Mouse (Mus musculus): ENCODE results near the gene Fam78a. TPM values are rescaled to one million over a fixed set of nuclear protein-coding genes. Genes with fewer than 3 reads are reported as not detected.
A peak's percentile ranks its signal among the peaks of the same experiment; 100 is the strongest.

Gene Fam78a
- polyA plus RNA-seq, 1 experiment from 2014 or later = 3.1 TPM

GRCm38 (mm10) chr2:32090145-32090544 lies 5.5 kb upstream of the Fam78a start:
- peaks cover 10% of the 10 kb centered on the region; the same call in 1 of the 2 replicates for H3K27me3 ChIP-seq (ENCODE audit: control insufficient read depth, insufficient read depth, low read length)
- no peaks in the 10 kb centered on the region for H3K9me3 ChIP-seq (ENCODE audit: control insufficient read depth, low read length)
- WGBS = 68% methylated on average over 2 of the region's 2 CpGs
- no peak overlapping the region for H3K4me2 ChIP-seq (ENCODE audit: low read depth)
- H3K4me3 ChIP-seq (ENCODE audit: low read depth, low read length) = no peak overlapping the region
- H3K9ac ChIP-seq (ENCODE audit: low read length) = no peak overlapping the region
- H3K4me1 ChIP-seq (ENCODE audit: control insufficient read depth, insufficient read depth, low read length) = 0 out of 2 replicates have a peak, but pooled peaks cover 5% of the 10 kb centered on the region
- no peak for ATAC-seq (ENCODE audit: insufficient read depth, low FRiP score, low TSS enrichment)
- H3K27ac ChIP-seq (ENCODE audit: low read depth, low read length) = no peak overlapping the region
- DNase-seq (ENCODE audit: low spot score) = no peak
- H3K36me3 ChIP-seq (ENCODE audit: control insufficient read depth, insufficient read depth, low read length) = no peaks in the 10 kb centered on the region

- Histone ChIP-seq H3K4me2 (ENCODE audit: low read depth) (no peak overlapping the region), H3K27me3 (ENCODE audit: control insufficient read depth, insufficient read depth, low read length) (peaks cover 16% of the 10 kb centered on the region), H3K4me1 (ENCODE audit: control insufficient read depth, insufficient read depth, low read length) (0 out of 2 replicates have a peak, but pooled peaks cover 5% of the 10 kb centered on the region), H3K9me3 (ENCODE audit: control insufficient read depth, low read length) (no peaks in the 10 kb centered on the region), H3K27ac (ENCODE audit: low read depth, low read length) (no peak overlapping the region), H3K4me3 (ENCODE audit: low read depth, low read length) (no peak overlapping the region), H3K9ac (ENCODE audit: low read length) (no peak overlapping the region), H3K36me3 (ENCODE audit: control insufficient read depth, insufficient read depth, low read length) (no peaks in the 10 kb centered on the region)
- no peak for ATAC-seq (ENCODE audit: insufficient read depth, low FRiP score, low TSS enrichment)
- DNase-seq (ENCODE audit: low spot score) = no peak
- WGBS = 75% methylated on average over 3 of the region's 3 CpGs
These were observed 4.9 kb upstream of the Fam78a start for GRCm38 (mm10) chr2:32089606-32090005.

GRCm38 (mm10) chr2:32088372-32088981 lies 3.8 kb upstream of the Fam78a start:
- no peaks in the 10 kb centered on the region for H3K9me3 ChIP-seq (ENCODE audit: control insufficient read depth, low read length)
- no peak for DNase-seq (ENCODE audit: low spot score)
- ATAC-seq (ENCODE audit: insufficient read depth, low FRiP score, low TSS enrichment) = no peak
- no peaks in the 10 kb centered on the region for H3K36me3 ChIP-seq (ENCODE audit: control insufficient read depth, insufficient read depth, low read length)
- peak overlapping the region; percentile 31 for H3K4me2 ChIP-seq (ENCODE audit: low read depth)
- 10% methylated on average over 35 of the region's 35 CpGs for WGBS
- H3K9ac ChIP-seq (ENCODE audit: low read length) = 0 out of 2 replicates have a peak overlapping the region, but pooled peaks have one; percentile 14
- H3K4me3 ChIP-seq (ENCODE audit: low read depth, low read length) = no peak overlapping the region
- H3K27me3 ChIP-seq (ENCODE audit: control insufficient read depth, insufficient read depth, low read length) = peaks cover 27% of the 10 kb centered on the region
- H3K27ac ChIP-seq (ENCODE audit: low read depth, low read length) = no peak overlapping the region
- H3K4me1 ChIP-seq (ENCODE audit: control insufficient read depth, insufficient read depth, low read length) = peaks cover 13% of the 10 kb centered on the region

- H3K9me3 ChIP-seq (ENCODE audit: control insufficient read depth, low read length) = no peaks in the 10 kb centered on the region
- H3K4me1 ChIP-seq (ENCODE audit: control insufficient read depth, insufficient read depth, low read length) = peaks cover 18% of the 10 kb centered on the region
- DNase-seq (ENCODE audit: low spot score) = no peak
- H3K4me2 ChIP-seq (ENCODE audit: low read depth) = no peak overlapping the region
- no peak overlapping the region for H3K4me3 ChIP-seq (ENCODE audit: low read depth, low read length)
- H3K27me3 ChIP-seq (ENCODE audit: control insufficient read depth, insufficient read depth, low read length) = peaks cover 36% of the 10 kb centered on the region
- H3K27ac ChIP-seq (ENCODE audit: low read depth, low read length) = no peak overlapping the region
- no peak for ATAC-seq (ENCODE audit: insufficient read depth, low FRiP score, low TSS enrichment)
- no peak overlapping the region for H3K9ac ChIP-seq (ENCODE audit: low read length)
- whole genome bisulfite sequencing = 59% methylated on average over 4 of the region's 4 CpGs
- H3K36me3 ChIP-seq (ENCODE audit: control insufficient read depth, insufficient read depth, low read length) = no peaks in the 10 kb centered on the region
These were observed 2.9 kb upstream of the Fam78a start for GRCm38 (mm10) chr2:32087606-32088005.

GRCm38 (mm10) chr2:32085231-32085630 lies 574 bp upstream of the Fam78a start:
- Histone ChIP-seq H3K27me3 (ENCODE audit: control insufficient read depth, insufficient read depth, low read length) (peaks cover 48% of the 10 kb centered on the region), H3K4me2 (ENCODE audit: low read depth) (no peak overlapping the region)
- no peak for DNase-seq (ENCODE audit: low spot score)

GRCm38 (mm10) chr2:32084872-32085199 lies 179 bp upstream of the Fam78a start:
- H3K27me3 ChIP-seq (ENCODE audit: control insufficient read depth, insufficient read depth, low read length) = peaks cover 48% of the 10 kb centered on the region
- 24% methylated on average over 2 of the region's 2 CpGs for WGBS

More at GRCm38 (mm10) chr2:32085231-32085630, 574 bp upstream of the Fam78a start:
- H3K9me3 ChIP-seq (ENCODE audit: control insufficient read depth, low read length) = no peaks in the 10 kb centered on the region
- no peak overlapping the region for H3K27ac ChIP-seq (ENCODE audit: low read depth, low read length)
- peaks cover 18% of the 10 kb centered on the region for H3K4me1 ChIP-seq (ENCODE audit: control insufficient read depth, insufficient read depth, low read length)
- no peak overlapping the region for H3K4me3 ChIP-seq (ENCODE audit: low read depth, low read length)
- H3K36me3 ChIP-seq (ENCODE audit: control insufficient read depth, insufficient read depth, low read length) = no peaks in the 10 kb centered on the region
- no peak overlapping the region for H3K9ac ChIP-seq (ENCODE audit: low read length)
- WGBS = 75% methylated on average over 2 of the region's 2 CpGs
- ATAC-seq (ENCODE audit: insufficient read depth, low FRiP score, low TSS enrichment) = no peak

GRCm38 (mm10) chr2:32083159-32084011 lies 1.3 kb downstream of the Fam78a start:
- peak overlapping the region; percentile 99 for H3K4me2 ChIP-seq (ENCODE audit: low read depth)
- peak overlapping the region; percentile 32; the same call in 1 of the 2 replicates for H3K9ac ChIP-seq (ENCODE audit: low read length)
- DNase-seq (ENCODE audit: low spot score) (peak; percentile 42), ATAC-seq (ENCODE audit: insufficient read depth, low FRiP score, low TSS enrichment) (no peak)
- peaks cover 43% of the 10 kb centered on the region for H3K27me3 ChIP-seq (ENCODE audit: control insufficient read depth, insufficient read depth, low read length)
- no peak overlapping the region for H3K27ac ChIP-seq (ENCODE audit: low read depth, low read length)
- H3K36me3 ChIP-seq (ENCODE audit: control insufficient read depth, insufficient read depth, low read length) = no peaks in the 10 kb centered on the region
- under 1% methylated on average over 90 of the region's 91 CpGs for WGBS
- H3K9me3 ChIP-seq (ENCODE audit: control insufficient read depth, low read length) = no peaks in the 10 kb centered on the region
- peak overlapping the region; percentile 58 for H3K4me3 ChIP-seq (ENCODE audit: low read depth, low read length)
- peaks cover 14% of the 10 kb centered on the region for H3K4me1 ChIP-seq (ENCODE audit: control insufficient read depth, insufficient read depth, low read length)

More at GRCm38 (mm10) chr2:32084872-32085199, 179 bp upstream of the Fam78a start:
- no peaks in the 10 kb centered on the region for H3K9me3 ChIP-seq (ENCODE audit: control insufficient read depth, low read length)
- no peaks in the 10 kb centered on the region for H3K36me3 ChIP-seq (ENCODE audit: control insufficient read depth, insufficient read depth, low read length)
- H3K27ac ChIP-seq (ENCODE audit: low read depth, low read length) = no peak overlapping the region
- DNase-seq (ENCODE audit: low spot score) (no peak), ATAC-seq (ENCODE audit: insufficient read depth, low FRiP score, low TSS enrichment) (no peak)
- H3K4me2 ChIP-seq (ENCODE audit: low read depth) = peak overlapping the region; percentile 99
- no peak overlapping the region for H3K9ac ChIP-seq (ENCODE audit: low read length)
- H3K4me3 ChIP-seq (ENCODE audit: low read depth, low read length) = peak overlapping the region; percentile 58
- H3K4me1 ChIP-seq (ENCODE audit: control insufficient read depth, insufficient read depth, low read length) = peaks cover 18% of the 10 kb centered on the region

- Histone ChIP-seq H3K36me3 (ENCODE audit: control insufficient read depth, insufficient read depth, low read length) (no peaks in the 10 kb centered on the region), H3K9ac (ENCODE audit: low read length) (no peak overlapping the region), H3K4me1 (ENCODE audit: control insufficient read depth, insufficient read depth, low read length) (peaks cover 13% of the 10 kb centered on the region), H3K4me2 (ENCODE audit: low read depth) (peak overlapping the region; percentile 99; the same call in 1 of the 2 replicates), H3K27ac (ENCODE audit: low read depth, low read length) (no peak overlapping the region), H3K9me3 (ENCODE audit: control insufficient read depth, low read length) (no peaks in the 10 kb centered on the region), H3K4me3 (ENCODE audit: low read depth, low read length) (0 out of 2 replicates have a peak overlapping the region, but pooled peaks have one; percentile 58), H3K27me3 (ENCODE audit: control insufficient read depth, insufficient read depth, low read length) (peaks cover 39% of the 10 kb centered on the region)
- DNase-seq (ENCODE audit: low spot score) (no peak), ATAC-seq (ENCODE audit: insufficient read depth, low FRiP score, low TSS enrichment) (no peak)
- WGBS = 22% methylated on average over 2 of the region's 2 CpGs
These were observed 2.4 kb downstream of the Fam78a start for GRCm38 (mm10) chr2:32082229-32082628.
